Mouse (Mus musculus) midbrain, embryonic 13.5 days (tissue): ENCODE measurements around the gene R3hdml. TPM values are rescaled to one million over a fixed set of nuclear protein-coding genes. Genes with fewer than 3 reads are reported as not detected.
A peak's percentile ranks its signal among the peaks of the same experiment; 100 is the strongest.

Experiments used
- ATAC-seq: fragments of 200-750 bp; cut with Nextera tagmentation; 2 replicates; pipeline ENCODE4 v1.8.0; 2017; ENCODE audit warnings: mild to moderate bottlenecking, moderate TSS enrichment, moderate library complexity
- H3K27ac ChIP-seq: fragments of 300-500 bp; sonication (generic); 2 replicates; pipeline ENCODE4 v1.5.1; 2015; ENCODE audit warnings: inconsistent platforms, mild to moderate bottlenecking, moderate library complexity
- H3K27me3 ChIP-seq: fragments of 300-500 bp; sonication (generic); 2 replicates; pipeline ENCODE4 v1.6.1; 2015; ENCODE audit warnings: mild to moderate bottlenecking, inconsistent platforms
- H3K36me3 ChIP-seq: fragments of 300-500 bp; sonication (generic); 2 replicates; pipeline ENCODE4 v1.6.1; 2015; ENCODE audit warnings: mild to moderate bottlenecking, inconsistent platforms
- H3K4me1 ChIP-seq: fragments of 300-500 bp; sonication (generic); replicated peaks from 2 replicates; pipeline ENCODE4 v1.6.1; 2015; ENCODE audit warnings: inconsistent platforms
- H3K4me2 ChIP-seq: fragments of 300-500 bp; sonication (generic); replicated peaks from 2 replicates; pipeline ENCODE4 v1.6.1; 2015; ENCODE audit warnings: moderate library complexity, mild to moderate bottlenecking, inconsistent platforms
- H3K4me3 ChIP-seq: fragments of 300-500 bp; sonication (generic); replicated peaks from 2 replicates; pipeline ENCODE4 v1.5.1; 2015; ENCODE audit warnings: mild to moderate bottlenecking, inconsistent platforms
- H3K9ac ChIP-seq: fragments of 300-500 bp; sonication (generic); replicated peaks from 2 replicates; pipeline ENCODE4 v1.6.1; 2015; ENCODE audit warnings: mild to moderate bottlenecking, inconsistent platforms
- H3K9me3 ChIP-seq: fragments of 300-500 bp; sonication (generic); 2 replicates; pipeline ENCODE4 v1.6.1; 2016; ENCODE audit warnings: mild to moderate bottlenecking, inconsistent platforms
- WGBS: fragments of 180-500 bp; shearing (Covaris S2); methylation state at CpG from one replicate; pipeline ENCODE4 v1.1.7; 2015; 5-methylcytosine and 5-hydroxymethylcytosine counted together
- polyA plus RNA-seq: library from polyadenylated mRNA; unstranded; fragments of >200 nt; fragmentation: Nextera tagmentation; extraction: Ambion mirVana; gene quantifications from 2 replicates; pipeline ENCODE4 v1.2.1, GENCODE M21; 2015

The R3hdml gene
- polyA plus RNA-seq, 1 experiment from 2014 or later, result not detected

- no peak for ATAC-seq
Measured at GRCm38 (mm10) chr2:163480191-163480825, 11.8 kb upstream of the R3hdml start.

DNA sequence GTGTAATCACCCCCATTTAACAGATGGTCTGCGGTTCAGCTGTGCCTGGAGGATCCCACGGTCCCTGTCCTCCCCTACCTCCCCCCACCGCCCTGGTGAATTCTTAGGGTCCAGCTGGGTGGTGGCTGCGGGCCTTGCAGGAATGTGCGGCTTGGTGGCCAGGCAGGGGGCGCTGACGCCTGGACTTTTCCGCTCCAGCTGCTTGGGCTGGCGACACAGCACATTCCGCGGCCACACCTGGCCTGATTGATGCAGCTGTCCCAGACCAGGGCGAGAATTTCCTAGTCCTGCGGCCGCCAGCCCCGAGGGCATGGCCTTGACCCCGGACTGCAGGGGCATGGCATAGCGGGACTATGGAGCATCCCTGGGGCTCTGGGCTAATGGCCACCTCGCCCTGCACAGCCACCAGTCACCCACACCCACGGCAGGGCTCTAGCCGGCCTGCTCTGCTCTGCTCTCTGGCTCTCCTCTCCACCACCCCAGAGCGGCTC lies 10.5 kb upstream of the R3hdml start:
- no peaks in the 10 kb centered on the region for H3K36me3 ChIP-seq
- peaks cover 8% of the 10 kb centered on the region for H3K4me1 ChIP-seq
- peak overlapping the region; percentile 59 for H3K9ac ChIP-seq
- H3K9me3 ChIP-seq, result no peaks in the 10 kb centered on the region
- under 1% methylated on average over 21 of the region's 21 CpGs for WGBS
- H3K27me3 ChIP-seq, result peaks cover 24% of the 10 kb centered on the region
- H3K27ac ChIP-seq, result no peak overlapping the region
- peak; percentile 60; the same call in 1 of the 2 replicates for ATAC-seq
- peak overlapping the region; percentile 29 for H3K4me3 ChIP-seq
- peak overlapping the region; percentile 57 for H3K4me2 ChIP-seq

More at GRCm38 (mm10) chr2:163480191-163480825, 11.8 kb upstream of the R3hdml start:
- Histone ChIP-seq H3K27ac (no peak overlapping the region), H3K4me2 (no peak overlapping the region), H3K27me3 (peaks cover 24% of the 10 kb centered on the region), H3K9ac (no peak overlapping the region), H3K9me3 (no peaks in the 10 kb centered on the region), H3K36me3 (no peaks in the 10 kb centered on the region), H3K4me3 (no peak overlapping the region), H3K4me1 (peaks cover 8% of the 10 kb centered on the region)
- 55% methylated on average over 18 of the region's 18 CpGs for WGBS

GRCm38 (mm10) chr2:163487360-163487759 lies 4.8 kb upstream of the R3hdml start:
- Histone ChIP-seq H3K4me2 (no peak overlapping the region), H3K9ac (no peak overlapping the region), H3K9me3 (no peaks in the 10 kb centered on the region), H3K27me3 (0 out of 2 replicates have a peak, but pooled peaks cover 2% of the 10 kb centered on the region), H3K27ac (no peak overlapping the region), H3K4me1 (0 out of 2 replicates have a peak, but pooled peaks cover 3% of the 10 kb centered on the region), H3K36me3 (no peaks in the 10 kb centered on the region), H3K4me3 (no peak overlapping the region)
- 88% methylated on average over 3 of the region's 3 CpGs for WGBS
- no peak for ATAC-seq

GRCm38 (mm10) chr2:163489725-163490291 lies 2.3 kb upstream of the R3hdml start:
- Histone ChIP-seq H3K9ac (no peak overlapping the region), H3K27ac (no peak overlapping the region), H3K27me3 (no peaks in the 10 kb centered on the region), H3K36me3 (no peaks in the 10 kb centered on the region), H3K4me1 (peaks cover 10% of the 10 kb centered on the region; the same call in 1 of the 2 replicates), H3K4me2 (no peak overlapping the region), H3K9me3 (no peaks in the 10 kb centered on the region), H3K4me3 (no peak overlapping the region)
- no peak for ATAC-seq
- 62% methylated on average over 5 of the region's 5 CpGs for WGBS

DNA sequence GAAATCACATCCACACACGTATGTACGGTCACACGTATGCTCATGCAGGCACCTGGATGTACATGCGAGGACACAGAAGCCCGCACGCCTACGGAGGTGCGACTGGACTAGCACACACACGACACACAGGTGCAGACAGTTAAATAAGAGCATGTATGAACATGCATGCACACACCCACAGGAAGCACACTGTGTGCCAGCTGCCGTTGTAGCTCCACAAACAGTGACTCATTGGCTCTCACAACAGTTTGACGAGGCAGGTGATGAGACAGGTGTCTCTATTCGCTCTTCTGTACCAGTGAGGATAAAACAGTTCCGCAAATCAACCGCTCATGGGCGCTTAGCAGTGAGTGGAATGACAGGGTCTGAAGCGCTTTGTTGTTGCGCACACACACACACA lies 1.5 kb upstream of the R3hdml start:
- no peak overlapping the region for H3K27ac ChIP-seq
- no peak overlapping the region for H3K9ac ChIP-seq
- no peaks in the 10 kb centered on the region for H3K9me3 ChIP-seq
- no peak overlapping the region for H3K4me3 ChIP-seq
- WGBS, result 92% methylated on average over 17 of the region's 17 CpGs
- ATAC-seq, result no peak
- peaks cover 10% of the 10 kb centered on the region; the same call in 1 of the 2 replicates for H3K4me1 ChIP-seq
- H3K27me3 ChIP-seq, result no peaks in the 10 kb centered on the region
- no peak overlapping the region for H3K4me2 ChIP-seq
- no peaks in the 10 kb centered on the region for H3K36me3 ChIP-seq

DNA sequence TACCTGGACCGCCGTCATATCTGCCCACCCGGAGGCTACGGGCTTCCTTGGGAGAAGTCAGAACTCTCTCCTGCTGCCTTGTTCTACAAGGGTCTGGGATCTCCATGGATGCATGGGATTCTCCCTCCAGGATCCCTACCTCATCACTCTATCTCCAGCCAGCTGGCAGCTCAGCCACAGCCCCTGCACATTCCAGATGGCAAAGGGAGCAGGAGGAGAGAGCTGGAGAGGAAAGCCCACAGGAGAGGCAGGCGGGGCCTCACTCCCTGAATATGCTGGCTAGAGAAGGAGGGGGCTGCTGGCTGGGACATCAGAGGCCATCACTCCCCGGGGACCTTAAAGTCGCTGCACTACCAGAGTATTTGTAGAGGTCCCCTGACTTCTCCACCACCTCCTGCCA lies 767 bp upstream of the R3hdml start:
- H3K27ac ChIP-seq, result no peak overlapping the region
- ATAC-seq, result 0 out of 2 replicates have a peak, but pooled peaks have one; percentile 45
- no peaks in the 10 kb centered on the region for H3K9me3 ChIP-seq
- no peaks in the 10 kb centered on the region for H3K36me3 ChIP-seq
- peaks cover 10% of the 10 kb centered on the region; the same call in 1 of the 2 replicates for H3K4me1 ChIP-seq
- H3K9ac ChIP-seq, result no peak overlapping the region
- H3K27me3 ChIP-seq, result no peaks in the 10 kb centered on the region
- WGBS, result 69% methylated on average over 7 of the region's 7 CpGs
- H3K4me2 ChIP-seq, result no peak overlapping the region
- H3K4me3 ChIP-seq, result no peak overlapping the region

DNA sequence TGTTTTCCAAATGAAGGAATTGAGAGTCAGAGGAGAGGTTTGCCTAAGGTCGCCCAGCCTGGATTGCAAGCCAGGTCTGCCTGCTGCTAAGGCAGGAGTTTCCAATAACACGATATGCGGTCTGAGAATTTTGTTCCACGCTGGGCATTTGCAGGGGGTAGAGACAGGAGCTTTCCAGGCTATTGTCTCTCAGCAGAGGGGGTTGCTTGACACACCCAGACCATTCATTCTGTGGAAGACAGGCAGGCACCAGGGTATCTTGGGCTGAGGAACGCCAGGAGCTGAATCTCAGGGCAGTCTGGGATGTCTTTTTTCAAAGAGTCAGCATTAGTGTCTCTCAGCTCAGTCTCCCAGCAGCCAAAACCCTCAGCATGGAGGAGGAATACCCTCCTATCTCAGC lies 913 bp downstream of the R3hdml start:
- H3K4me1 ChIP-seq, result peaks cover 10% of the 10 kb centered on the region; the same call in 1 of the 2 replicates
- no peaks in the 10 kb centered on the region for H3K27me3 ChIP-seq
- H3K9me3 ChIP-seq, result no peaks in the 10 kb centered on the region
- H3K36me3 ChIP-seq, result no peaks in the 10 kb centered on the region
- no peak overlapping the region for H3K27ac ChIP-seq
- H3K9ac ChIP-seq, result no peak overlapping the region
- no peak for ATAC-seq
- WGBS, result 12% methylated on average over 5 of the region's 5 CpGs
- H3K4me2 ChIP-seq, result no peak overlapping the region
- H3K4me3 ChIP-seq, result no peak overlapping the region

DNA sequence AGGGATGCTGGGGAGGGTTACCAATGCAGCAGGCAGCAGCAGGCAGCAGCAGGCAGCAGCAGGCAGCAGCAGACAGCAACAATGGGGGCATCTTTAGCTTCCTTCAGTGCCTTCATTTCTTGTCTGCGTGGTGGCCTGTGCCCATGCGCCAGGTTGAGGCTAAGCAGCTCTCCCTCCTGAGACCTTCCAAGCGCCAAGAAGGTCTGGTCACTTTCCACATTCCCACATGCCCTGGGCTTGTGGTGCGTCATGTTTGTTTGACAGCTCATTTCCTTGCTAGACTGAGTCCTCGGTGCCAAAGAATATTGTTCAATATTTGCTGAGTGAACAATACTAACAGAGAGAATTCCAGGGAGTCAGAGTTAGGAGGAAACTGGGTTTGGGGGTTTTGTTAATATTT lies 1.9 kb downstream of the R3hdml start:
- H3K27me3 ChIP-seq, result no peaks in the 10 kb centered on the region

DNA sequence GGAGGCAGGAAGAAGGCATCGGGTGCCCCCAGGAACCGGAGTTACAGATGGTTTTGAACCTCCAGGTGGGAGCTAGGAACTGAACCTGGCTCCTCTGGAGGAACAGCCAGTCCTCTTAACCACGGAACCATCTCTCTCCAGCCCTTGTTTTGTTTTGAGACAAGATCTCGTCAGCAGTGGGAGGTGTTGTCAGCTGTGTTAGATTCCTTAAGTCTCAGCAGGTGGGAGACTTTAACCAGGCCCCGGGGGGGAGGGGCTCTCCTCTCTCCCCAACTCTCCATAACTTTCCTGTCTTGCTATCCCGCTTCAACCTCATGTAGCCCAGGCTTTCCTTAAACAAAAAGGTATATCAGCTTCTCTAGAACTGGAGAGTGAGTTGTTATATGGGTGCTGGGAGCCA lies 2.3 kb downstream of the R3hdml start:
- no peak for ATAC-seq
- WGBS, result 40% methylated on average over 6 of the region's 6 CpGs
- H3K4me3 ChIP-seq, result no peak overlapping the region
- no peak overlapping the region for H3K4me2 ChIP-seq
- H3K9me3 ChIP-seq, result no peaks in the 10 kb centered on the region
- no peak overlapping the region for H3K27ac ChIP-seq
- H3K4me1 ChIP-seq, result peaks cover 10% of the 10 kb centered on the region; the same call in 1 of the 2 replicates
- no peaks in the 10 kb centered on the region for H3K27me3 ChIP-seq
- no peaks in the 10 kb centered on the region for H3K36me3 ChIP-seq
- H3K9ac ChIP-seq, result no peak overlapping the region

More for the DNA sequence above, 1.9 kb downstream of the R3hdml start:
- ATAC-seq, result no peak
- Histone ChIP-seq H3K9me3 (no peaks in the 10 kb centered on the region), H3K4me2 (no peak overlapping the region), H3K4me1 (peaks cover 10% of the 10 kb centered on the region; the same call in 1 of the 2 replicates), H3K36me3 (no peaks in the 10 kb centered on the region), H3K9ac (no peak overlapping the region), H3K27ac (no peak overlapping the region), H3K4me3 (no peak overlapping the region)
- WGBS, result 51% methylated on average over 5 of the region's 5 CpGs

DNA sequence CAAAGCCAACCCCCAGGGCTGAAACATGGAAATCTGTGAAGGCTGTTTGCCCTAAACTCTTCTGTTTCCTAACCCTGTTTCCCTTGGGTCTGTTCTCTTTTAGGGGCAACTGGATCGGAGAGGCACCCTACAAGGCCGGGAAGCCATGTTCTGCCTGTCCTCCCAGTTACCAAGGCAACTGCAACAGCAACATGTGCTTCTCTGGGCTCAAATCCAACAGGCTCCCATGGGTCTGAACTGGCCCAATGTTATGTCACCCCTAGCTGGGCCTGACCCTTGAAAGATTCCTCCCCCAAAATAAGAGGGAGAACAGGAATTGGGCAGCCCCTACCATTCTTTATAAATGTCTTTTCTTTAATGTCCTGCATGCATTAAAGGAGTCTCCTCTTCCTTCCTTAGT lies 10.1 kb downstream of the R3hdml start:
- H3K4me3 ChIP-seq, result no peak overlapping the region
- H3K4me2 ChIP-seq, result no peak overlapping the region
- H3K9ac ChIP-seq, result no peak overlapping the region
- WGBS, result 68% methylated on average over 2 of the region's 2 CpGs
- no peaks in the 10 kb centered on the region for H3K36me3 ChIP-seq
- no peaks in the 10 kb centered on the region for H3K27me3 ChIP-seq
- H3K27ac ChIP-seq, result no peak overlapping the region
- no peaks in the 10 kb centered on the region for H3K9me3 ChIP-seq
- ATAC-seq, result no peak
- H3K4me1 ChIP-seq, result no peaks in the 10 kb centered on the region

- Histone ChIP-seq H3K27me3 (no peaks in the 10 kb centered on the region), H3K9me3 (no peaks in the 10 kb centered on the region), H3K27ac (no peak overlapping the region), H3K4me1 (no peaks in the 10 kb centered on the region), H3K4me3 (no peak overlapping the region), H3K36me3 (no peaks in the 10 kb centered on the region), H3K4me2 (no peak overlapping the region), H3K9ac (no peak overlapping the region)
- 82% methylated on average over 7 of the region's 7 CpGs for WGBS
- no peak for ATAC-seq
Measured at GRCm38 (mm10) chr2:163503191-163503590, 11.1 kb downstream of the R3hdml start.

- H3K4me1 ChIP-seq, result no peaks in the 10 kb centered on the region
- H3K27ac ChIP-seq, result no peak within 1 kb of the TSS
- no peaks in the 10 kb centered on the region for H3K36me3 ChIP-seq
- H3K4me2 ChIP-seq, result no peak within 1 kb of the TSS
- no peaks in the 10 kb centered on the region for H3K27me3 ChIP-seq
- no peaks in the 10 kb centered on the region for H3K9me3 ChIP-seq
- no peak within 1 kb of the TSS for H3K9ac ChIP-seq
- H3K4me3 ChIP-seq, result no peak within 1 kb of the TSS
- WGBS, result 89% methylated on average over 10 of the region's 10 CpGs
- ATAC-seq, result no peak
Measured at GRCm38 (mm10) chr2:163506300-163507004, 14.3 kb downstream of the R3hdml start, which contains the start of gene Hnf4a. Gene Hnf4a, plus strand, starts transcription at chr2:163506808.
